Mouse (Mus musculus) cerebellum, adult 11 months (tissue): Measurements from ENCODE around the gene Epn1.

Source experiments
- DNase-seq: peaks from one replicate; pipeline ENCODE4 v3.0.0; 2022

The Epn1 gene

GRCm38 (mm10) chr7:5080010-5080751, at the start of gene Epn1:
Gene Epn1 (plus strand): TSS chr7:5080235.
- DNase-seq = peak; percentile 96

GRCm38 (mm10) chr7:5030554-5031275, 49.3 kb upstream of the Epn1 start:
- no peak for DNase-seq

DNA sequence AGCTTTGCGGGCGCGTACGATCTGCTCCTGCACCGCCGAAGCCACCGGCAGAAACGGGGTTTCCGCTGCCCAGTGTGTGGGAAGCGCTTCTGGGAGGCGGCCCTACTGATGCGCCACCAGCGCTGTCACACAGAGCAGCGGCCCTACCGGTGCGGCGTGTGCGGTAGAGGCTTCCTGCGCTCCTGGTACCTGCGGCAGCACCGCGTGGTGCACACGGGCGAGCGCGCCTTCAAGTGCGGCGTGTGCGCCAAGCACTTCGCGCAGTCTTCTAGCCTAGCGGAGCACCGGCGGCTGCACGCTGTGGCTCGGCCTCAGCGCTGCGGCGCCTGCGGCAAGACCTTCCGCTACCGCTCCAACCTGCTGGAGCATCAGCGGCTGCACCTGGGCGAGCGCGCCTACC, 48.5 kb upstream of the Epn1 start:
- no peak for DNase-seq

GRCm38 (mm10) chr7:5033818-5034217, 46.2 kb upstream of the Epn1 start, which contains the start of gene 4632433K11Rik:
Gene 4632433K11Rik (plus strand): TSS chr7:5034118.
- DNase-seq = no peak

DNA sequence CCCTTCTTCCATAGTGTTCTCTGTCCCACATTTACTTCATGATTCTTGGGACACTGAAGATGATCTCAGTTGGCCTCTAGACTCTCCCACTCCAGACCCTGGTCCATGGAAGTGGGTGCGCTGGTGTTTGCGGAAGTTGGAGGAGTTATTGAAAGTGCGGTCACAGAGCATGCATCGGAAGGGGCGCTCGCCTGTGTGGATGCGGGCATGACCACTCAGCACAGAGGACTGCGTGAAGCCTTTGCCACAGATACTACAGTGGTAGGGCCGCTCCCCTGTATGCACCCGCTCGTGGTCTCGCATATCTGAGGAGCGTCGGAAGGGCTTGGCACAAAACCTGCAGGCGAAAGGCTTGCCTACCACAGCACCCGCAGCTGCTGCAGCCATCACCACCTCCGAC, 44.4 kb upstream of the Epn1 start:
- DNase-seq = no peak

- no peak for DNase-seq
These were observed 43.9 kb upstream of the Epn1 start for GRCm38 (mm10) chr7:5036136-5036535.

DNA sequence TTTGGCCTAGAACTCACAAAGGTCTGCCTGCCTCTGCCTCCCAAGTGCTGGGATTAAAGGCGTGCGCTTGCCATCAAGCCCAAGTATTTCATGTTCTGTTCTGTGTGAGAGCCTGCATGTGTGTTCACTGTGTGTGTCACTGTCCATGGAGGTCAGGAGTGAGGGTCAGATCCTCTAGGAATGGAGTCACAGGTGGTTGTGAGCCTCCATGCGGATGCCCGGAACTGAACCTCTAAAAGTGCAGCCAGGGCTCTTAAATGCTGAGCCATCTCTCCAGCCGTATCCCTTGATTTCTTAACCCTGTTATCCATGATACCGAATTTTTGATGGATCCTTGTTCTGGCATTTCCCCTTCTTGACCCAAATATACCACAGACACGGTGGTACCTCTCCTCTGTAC, 43.0 kb upstream of the Epn1 start:
- DNase-seq = no peak

DNA sequence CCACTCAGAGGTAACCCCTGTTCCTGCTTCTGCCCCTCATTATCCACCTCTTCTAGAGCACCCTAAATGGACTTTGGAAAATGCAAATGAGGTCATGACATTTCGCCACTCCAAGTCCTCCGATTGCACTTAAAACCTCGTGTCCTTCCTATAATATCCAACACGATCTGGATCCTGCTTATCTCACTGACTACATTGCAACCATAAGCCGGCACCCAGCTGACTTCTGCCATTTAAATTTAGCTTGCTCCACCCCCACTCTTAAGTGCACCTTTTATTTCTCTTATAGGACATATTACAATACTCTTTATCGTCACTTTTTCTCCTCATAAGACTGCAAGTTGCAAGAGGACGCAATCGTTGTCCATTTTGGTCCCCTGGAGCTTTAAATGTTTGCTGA, 42.6 kb upstream of the Epn1 start:
- DNase-seq = no peak

GRCm38 (mm10) chr7:5038109-5038732, 41.8 kb upstream of the Epn1 start, which contains the start of gene Zfp784:
Gene Zfp784 (minus strand): TSS chr7:5038446.
- DNase-seq = peak; percentile 94

GRCm38 (mm10) chr7:5038940-5039339, 41.1 kb upstream of the Epn1 start:
- no peak for DNase-seq

GRCm38 (mm10) chr7:5044981-5045380, 35.1 kb upstream of the Epn1 start:
- DNase-seq = no peak

DNA sequence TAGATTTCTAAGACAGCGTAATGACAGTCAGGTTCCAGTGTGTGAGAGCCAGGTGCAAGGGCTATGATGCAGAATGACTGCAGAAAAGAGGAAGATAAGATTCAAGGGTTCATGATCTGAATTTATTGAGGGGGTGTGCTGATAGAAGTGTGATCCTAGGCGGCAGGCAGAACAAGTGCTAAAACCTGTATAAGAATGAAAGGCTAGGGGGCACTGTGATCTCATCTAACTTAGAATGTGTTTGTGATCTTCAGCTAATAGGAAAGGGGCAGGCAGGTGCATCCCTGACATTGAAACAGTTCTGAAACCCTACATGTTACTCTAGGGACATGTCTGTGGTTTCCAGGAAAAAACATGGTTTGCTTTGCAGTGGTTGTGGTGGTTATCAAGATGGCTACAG, 33.9 kb upstream of the Epn1 start:
- no peak for DNase-seq

DNA sequence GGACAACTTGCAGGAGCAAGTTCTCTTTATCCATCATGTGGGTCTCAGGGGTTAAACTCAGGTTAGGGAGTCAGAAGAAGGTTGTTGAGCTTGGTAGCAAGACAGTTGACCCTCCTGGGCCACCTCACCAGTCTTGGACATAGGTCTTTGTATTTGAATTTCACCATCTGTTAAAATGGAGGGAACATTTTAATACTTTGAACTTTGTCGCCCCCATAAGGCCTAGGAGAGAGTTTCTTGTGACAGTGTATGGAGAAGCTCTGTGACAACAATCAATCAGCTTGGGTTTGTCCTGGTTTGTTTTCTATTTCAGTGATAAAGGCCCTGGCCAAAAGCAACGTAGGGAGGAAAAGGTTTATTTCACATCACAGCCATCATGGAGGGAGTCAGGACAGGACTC, 32.7 kb upstream of the Epn1 start:
- DNase-seq = no peak

DNA sequence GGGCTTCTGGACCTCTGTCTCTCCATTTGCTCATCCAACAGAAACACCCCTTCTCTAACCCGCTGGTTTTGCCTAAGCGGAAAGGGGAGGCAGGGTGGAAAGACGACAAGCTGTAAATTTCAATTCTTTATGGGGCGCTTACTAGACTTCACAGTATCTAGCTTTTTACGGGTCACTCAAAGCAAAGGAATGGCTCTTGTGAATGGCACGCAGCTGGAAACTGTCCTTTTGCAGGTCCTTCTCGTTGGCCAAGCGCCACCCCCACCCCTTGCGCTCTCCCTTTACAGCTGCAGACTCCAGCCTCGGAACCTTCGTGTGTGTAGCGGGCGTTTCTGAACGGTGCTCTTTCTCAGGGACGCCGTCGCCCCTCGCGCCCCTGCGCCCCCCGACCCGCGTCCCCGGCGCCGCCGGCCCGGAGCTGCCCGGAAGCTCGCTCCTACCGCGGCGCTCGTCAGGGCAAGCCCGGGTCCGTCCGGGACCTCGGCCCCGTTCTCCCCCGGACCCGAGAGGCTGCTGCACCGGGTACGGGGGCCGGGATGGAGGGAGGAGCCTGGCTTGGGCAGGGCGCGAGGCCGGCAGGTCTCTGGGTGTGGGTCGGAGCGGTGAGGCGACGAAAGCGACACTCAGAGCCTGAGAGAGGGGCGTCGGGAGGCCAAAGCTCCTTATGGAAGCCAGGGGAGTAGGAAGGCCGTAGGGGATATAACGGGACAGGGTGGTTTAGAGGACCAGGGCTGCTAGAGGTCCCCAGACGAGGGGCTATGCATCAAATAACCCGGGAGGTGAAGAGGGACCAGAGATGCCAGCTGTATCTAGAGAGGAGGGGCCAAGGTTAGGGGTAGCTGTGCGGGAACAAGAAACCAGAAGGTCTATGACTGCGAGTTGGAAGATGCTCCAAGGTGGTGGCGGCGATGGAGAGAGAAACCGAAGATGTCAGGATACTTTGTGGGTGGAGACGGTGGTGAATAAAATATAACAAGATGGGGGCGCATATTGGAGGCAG, 28.5 kb upstream of the Epn1 start, which contains the start of gene Zfp580:
TSS of gene Zfp580 (plus strand) at position 346 of the 1,000 bp plus-strand sequence.
- DNase-seq = peak; percentile 82

- DNase-seq = no peak
These were observed 27.6 kb upstream of the Epn1 start for GRCm38 (mm10) chr7:5052438-5052837.

DNA sequence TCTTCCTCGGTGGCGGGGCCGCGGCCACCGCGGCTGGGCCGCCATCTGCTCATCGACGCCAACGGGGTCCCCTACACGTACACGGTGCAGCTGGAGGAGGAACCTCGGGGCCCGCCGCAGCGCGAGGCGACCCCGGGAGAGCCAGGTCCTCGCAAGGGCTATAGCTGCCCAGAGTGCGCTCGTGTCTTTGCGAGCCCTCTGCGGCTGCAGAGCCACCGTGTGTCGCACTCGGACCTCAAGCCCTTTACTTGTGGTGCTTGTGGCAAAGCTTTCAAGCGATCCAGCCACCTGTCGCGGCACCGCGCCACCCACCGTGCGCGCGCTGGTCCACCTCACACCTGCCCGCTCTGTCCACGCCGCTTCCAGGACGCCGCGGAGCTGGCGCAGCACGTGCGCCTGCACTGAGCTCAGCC, 27.1 kb upstream of the Epn1 start:
- DNase-seq = no peak

DNA sequence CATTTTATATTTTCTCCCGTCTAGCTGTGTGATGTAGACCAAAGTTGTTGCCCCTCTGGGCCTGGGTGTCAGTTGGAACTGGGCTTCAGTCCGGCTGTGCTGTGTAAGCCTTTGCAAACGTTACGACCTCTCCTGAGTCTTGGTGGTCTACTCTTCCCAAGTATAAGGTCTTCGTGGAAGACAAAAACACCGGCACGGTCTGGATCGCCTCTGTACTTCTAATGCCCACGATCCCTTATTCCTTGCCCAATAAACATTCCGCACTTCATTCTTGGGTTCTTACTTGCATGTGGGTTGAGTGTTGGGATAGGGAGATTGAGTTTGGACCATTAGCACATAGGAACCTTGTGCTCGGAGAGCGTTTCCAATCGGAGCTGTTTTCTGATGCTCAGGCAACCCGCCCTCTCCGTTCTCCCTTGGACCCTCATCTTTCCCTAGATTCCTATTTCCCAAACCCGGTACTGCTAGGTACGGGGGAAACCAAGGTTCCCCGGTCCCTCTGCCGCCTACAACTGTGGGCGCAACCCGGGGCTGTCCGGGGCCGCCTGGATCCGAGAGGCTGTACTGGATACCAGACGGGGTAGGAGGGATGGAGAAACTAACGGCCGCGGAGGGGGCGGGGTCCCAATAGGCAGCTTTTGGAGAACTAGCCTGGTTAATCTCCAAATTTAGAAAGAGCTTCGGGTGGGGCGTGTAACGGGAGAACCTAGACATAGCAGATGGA, 26.4 kb upstream of the Epn1 start:
- no peak for DNase-seq

GRCm38 (mm10) chr7:5056651-5057263, 23.3 kb upstream of the Epn1 start:
- DNase-seq = peak; percentile 63

- no peak for DNase-seq
These were observed 22.7 kb upstream of the Epn1 start for GRCm38 (mm10) chr7:5057381-5057780.

GRCm38 (mm10) chr7:5057804-5058203, 22.2 kb upstream of the Epn1 start:
- no peak for DNase-seq

DNA sequence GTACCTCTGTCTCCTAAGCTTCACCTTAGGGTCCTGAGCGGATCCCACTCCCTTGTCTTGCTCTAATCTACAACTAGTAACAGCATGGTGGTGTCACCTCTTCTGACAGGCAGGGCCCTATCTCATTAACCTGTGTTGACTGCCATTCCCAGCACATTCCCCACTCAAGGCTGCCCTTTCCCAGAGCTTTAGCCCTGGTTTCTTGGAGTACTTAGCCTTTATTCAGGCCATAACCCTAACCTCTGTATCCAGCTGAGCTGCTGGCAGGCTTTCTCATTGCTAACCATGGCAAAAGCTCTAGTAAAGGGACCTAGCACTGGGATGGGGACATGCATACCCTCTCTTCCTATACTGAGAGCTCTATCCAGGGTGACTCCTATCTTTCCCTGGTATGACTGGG, 21.4 kb upstream of the Epn1 start:
- no peak for DNase-seq
